Mouse (Mus musculus) heart, embryonic 15.5 days (tissue): ENCODE measurements around the gene Frmd8. TPM values are rescaled to one million over a fixed set of nuclear protein-coding genes. Genes with fewer than 3 reads are reported as not detected.

Experiments
- ATAC-seq: fragments of 200-750 bp; cut with Nextera tagmentation; replicated peaks from 2 replicates; pipeline ENCODE4 v1.8.0; 2017; ENCODE audit warnings: low read depth, moderate TSS enrichment; ENCODE audit not compliant: insufficient number of reproducible peaks, insufficient read depth, low FRiP score
- H3K27ac ChIP-seq: fragments of 300-500 bp; sonication (generic); 2 replicates; pipeline ENCODE4 v1.5.1; 2015; ENCODE audit warnings: mild to moderate bottlenecking, inconsistent platforms
- H3K27me3 ChIP-seq: fragments of 300-500 bp; sonication (generic); 2 replicates; pipeline ENCODE4 v1.6.1; 2015; ENCODE audit warnings: inconsistent platforms
- H3K36me3 ChIP-seq: fragments of 300-500 bp; sonication (generic); 2 replicates; pipeline ENCODE4 v1.6.1; 2015; ENCODE audit warnings: mild to moderate bottlenecking, inconsistent platforms
- H3K4me1 ChIP-seq: fragments of 300-500 bp; sonication (generic); replicated peaks from 2 replicates; pipeline ENCODE4 v1.6.1; 2015; ENCODE audit warnings: inconsistent platforms
- H3K4me2 ChIP-seq: fragments of 300-500 bp; sonication (generic); 2 replicates; pipeline ENCODE4 v1.6.1; 2015; ENCODE audit warnings: inconsistent platforms, mild to moderate bottlenecking, moderate library complexity
- H3K4me3 ChIP-seq: fragments of 300-500 bp; sonication (generic); 2 replicates; pipeline ENCODE4 v1.5.1; 2015; ENCODE audit warnings: mild to moderate bottlenecking, inconsistent platforms
- H3K9ac ChIP-seq: fragments of 300-500 bp; sonication (generic); 2 replicates; pipeline ENCODE4 v1.6.1; 2015; ENCODE audit warnings: mild to moderate bottlenecking, inconsistent platforms
- H3K9me3 ChIP-seq: fragments of 300-500 bp; sonication (generic); replicated peaks from 2 replicates; pipeline ENCODE4 v1.6.1; 2016; ENCODE audit warnings: inconsistent platforms
- WGBS: fragments of 180-500 bp; shearing (Covaris S2); methylation state at CpG from one replicate; pipeline ENCODE4 v1.1.7; 2015; ENCODE audit warnings: mixed read lengths; 5-methylcytosine and 5-hydroxymethylcytosine counted together
- polyA plus RNA-seq: library from polyadenylated mRNA; unstranded; fragments of >200 nt; fragmentation: Nextera tagmentation; extraction: Ambion mirVana; gene quantifications from 2 replicates; pipeline ENCODE4 v1.2.1, GENCODE M21; 2015

The Frmd8 gene
- polyA plus RNA-seq, 1 experiment from 2014 or later = 25.1 TPM

- no peak overlapping the region for H3K4me3 ChIP-seq
- 65% methylated on average over 4 of the region's 4 CpGs for WGBS
- H3K4me1 ChIP-seq = peaks cover 74% of the 10 kb centered on the region
Measured at GRCm38 (mm10) chr19:5841389-5841946, 33.6 kb downstream of the Frmd8 start.

GRCm38 (mm10) chr19:5840890-5841388, 34.1 kb downstream of the Frmd8 start:
- peak overlapping the region; percentile 16 for H3K4me2 ChIP-seq
- H3K27ac ChIP-seq = peak overlapping the region; percentile 38
- WGBS = 87% methylated on average over 9 of the region's 9 CpGs
- no peak overlapping the region for H3K4me3 ChIP-seq
- H3K4me1 ChIP-seq = peaks cover 72% of the 10 kb centered on the region
- no peaks in the 10 kb centered on the region for H3K9me3 ChIP-seq
- ATAC-seq = no peak
- no peaks in the 10 kb centered on the region for H3K36me3 ChIP-seq
- no peaks in the 10 kb centered on the region for H3K27me3 ChIP-seq
- H3K9ac ChIP-seq = no peak overlapping the region

More at GRCm38 (mm10) chr19:5841389-5841946, 33.6 kb downstream of the Frmd8 start:
- Histone ChIP-seq H3K4me2 (peak overlapping the region; percentile 16), H3K27ac (no peak overlapping the region), H3K27me3 (no peaks in the 10 kb centered on the region), H3K36me3 (no peaks in the 10 kb centered on the region), H3K9me3 (no peaks in the 10 kb centered on the region), H3K9ac (no peak overlapping the region)
- no peak for ATAC-seq

GRCm38 (mm10) chr19:5840086-5840889, 34.8 kb downstream of the Frmd8 start:
- Histone ChIP-seq H3K9me3 (no peaks in the 10 kb centered on the region), H3K27me3 (no peaks in the 10 kb centered on the region), H3K9ac (no peak overlapping the region), H3K4me1 (peaks cover 70% of the 10 kb centered on the region), H3K27ac (peak overlapping the region; percentile 38), H3K36me3 (no peaks in the 10 kb centered on the region), H3K4me2 (peak overlapping the region; percentile 16; the same call in 1 of the 2 replicates), H3K4me3 (no peak overlapping the region)
- WGBS = 64% methylated on average over 18 of the region's 18 CpGs
- no peak for ATAC-seq

- no peaks in the 10 kb centered on the region for H3K27me3 ChIP-seq
- H3K4me1 ChIP-seq = peaks cover 62% of the 10 kb centered on the region
- no peak overlapping the region for H3K4me3 ChIP-seq
- no peak overlapping the region for H3K9ac ChIP-seq
- H3K27ac ChIP-seq = no peak overlapping the region; the same call in 1 of the 2 replicates
- no peak for ATAC-seq
- no peaks in the 10 kb centered on the region for H3K9me3 ChIP-seq
- H3K36me3 ChIP-seq = no peaks in the 10 kb centered on the region
- 75% methylated on average over 14 of the region's 14 CpGs for WGBS
- H3K4me2 ChIP-seq = no peak overlapping the region
Measured at GRCm38 (mm10) chr19:5839317-5840085, 35.6 kb downstream of the Frmd8 start.

DNA sequence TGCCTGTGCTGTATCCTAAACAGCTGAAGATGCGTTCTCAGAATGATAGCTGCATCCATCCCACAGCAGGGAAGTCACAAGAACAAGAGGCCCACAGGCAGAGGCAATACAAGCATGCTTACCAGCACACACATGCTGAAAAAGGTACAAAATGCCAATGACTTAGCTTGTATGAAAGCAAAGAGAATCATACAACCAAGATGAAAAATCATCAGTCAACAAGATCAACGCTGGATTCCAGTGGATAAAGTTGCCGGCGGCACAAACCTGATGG, 36.2 kb downstream of the Frmd8 start:
- Histone ChIP-seq H3K9me3 (no peaks in the 10 kb centered on the region), H3K4me1 (peaks cover 56% of the 10 kb centered on the region), H3K4me3 (no peak overlapping the region), H3K27ac (no peak overlapping the region), H3K27me3 (no peaks in the 10 kb centered on the region), H3K36me3 (no peaks in the 10 kb centered on the region), H3K9ac (no peak overlapping the region), H3K4me2 (no peak overlapping the region)
- no peak for ATAC-seq
- WGBS = 88% methylated on average over 4 of the region's 4 CpGs

- H3K36me3 ChIP-seq = no peaks in the 10 kb centered on the region
- H3K27ac ChIP-seq = peak overlapping the region; percentile 76; the same call in 1 of the 2 replicates
- H3K4me3 ChIP-seq = no peak overlapping the region
- H3K4me2 ChIP-seq = no peak overlapping the region
- 79% methylated on average over 12 of the region's 12 CpGs for WGBS
- no peak overlapping the region for H3K9ac ChIP-seq
- no peaks in the 10 kb centered on the region for H3K9me3 ChIP-seq
- H3K4me1 ChIP-seq = peaks cover 52% of the 10 kb centered on the region
- H3K27me3 ChIP-seq = no peaks in the 10 kb centered on the region
- ATAC-seq = no peak
Measured at GRCm38 (mm10) chr19:5838136-5838891, 36.8 kb downstream of the Frmd8 start.

DNA sequence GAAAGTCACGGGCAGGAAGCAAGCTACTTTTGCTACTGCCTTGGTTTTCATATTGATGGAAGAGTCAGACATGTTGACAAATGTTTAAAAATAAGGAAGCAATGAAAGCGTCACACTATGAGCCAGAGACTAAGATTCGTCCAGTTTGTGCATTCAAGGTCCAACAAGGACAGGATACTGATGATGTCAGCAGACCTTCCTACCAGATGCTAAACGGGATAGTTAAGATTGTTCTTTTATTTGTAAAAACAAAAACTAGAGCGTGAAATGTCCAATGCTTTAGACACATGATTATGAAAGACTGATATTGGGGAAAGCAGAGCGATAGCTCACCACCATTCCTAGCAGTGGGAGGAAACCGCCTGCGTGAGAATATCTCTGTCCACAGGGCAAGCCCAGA, 37.5 kb downstream of the Frmd8 start:
- WGBS = 58% methylated on average over 8 of the region's 8 CpGs
- peaks cover 49% of the 10 kb centered on the region for H3K4me1 ChIP-seq

GRCm38 (mm10) chr19:5836941-5837572, 38.0 kb downstream of the Frmd8 start:
- WGBS = 52% methylated on average over 10 of the region's 10 CpGs
- Histone ChIP-seq H3K4me3 (no peak overlapping the region), H3K9ac (no peak overlapping the region), H3K36me3 (no peaks in the 10 kb centered on the region), H3K4me2 (no peak overlapping the region), H3K27me3 (no peaks in the 10 kb centered on the region), H3K27ac (peak overlapping the region; percentile 76), H3K9me3 (no peaks in the 10 kb centered on the region), H3K4me1 (peaks cover 48% of the 10 kb centered on the region)
- no peak for ATAC-seq

More for the DNA sequence above, 37.5 kb downstream of the Frmd8 start:
- Histone ChIP-seq H3K27me3 (no peaks in the 10 kb centered on the region), H3K9me3 (no peaks in the 10 kb centered on the region), H3K36me3 (no peaks in the 10 kb centered on the region), H3K9ac (no peak overlapping the region), H3K27ac (peak overlapping the region; percentile 76), H3K4me2 (no peak overlapping the region), H3K4me3 (no peak overlapping the region)
- ATAC-seq = no peak

DNA sequence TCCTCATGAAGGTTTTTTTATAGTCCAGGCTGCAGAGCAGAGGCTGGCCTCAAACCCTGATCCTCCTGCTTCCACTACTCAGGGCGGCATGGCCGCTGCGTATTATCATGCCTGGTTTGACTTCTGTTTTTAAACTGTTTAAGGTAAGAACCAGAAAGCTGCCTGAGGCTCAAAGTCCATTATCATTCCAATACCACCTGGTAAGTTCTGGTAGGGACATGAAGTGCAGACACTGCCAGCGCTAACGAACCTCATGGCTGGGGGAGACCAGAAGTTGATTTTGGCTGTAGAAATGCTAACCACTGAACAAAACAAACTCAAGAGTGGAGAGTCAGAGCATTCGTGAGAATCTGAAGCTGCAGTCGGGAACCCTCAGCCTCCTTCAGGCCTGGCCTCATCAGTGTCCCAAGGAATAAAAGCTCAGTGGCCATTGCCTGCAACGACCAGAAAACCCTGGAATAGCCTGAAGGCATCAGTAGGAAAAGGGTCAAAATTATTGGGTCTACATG, 39.1 kb downstream of the Frmd8 start:
- no peaks in the 10 kb centered on the region for H3K9me3 ChIP-seq
- peaks cover 39% of the 10 kb centered on the region for H3K4me1 ChIP-seq
- WGBS = 85% methylated on average over 8 of the region's 8 CpGs

DNA sequence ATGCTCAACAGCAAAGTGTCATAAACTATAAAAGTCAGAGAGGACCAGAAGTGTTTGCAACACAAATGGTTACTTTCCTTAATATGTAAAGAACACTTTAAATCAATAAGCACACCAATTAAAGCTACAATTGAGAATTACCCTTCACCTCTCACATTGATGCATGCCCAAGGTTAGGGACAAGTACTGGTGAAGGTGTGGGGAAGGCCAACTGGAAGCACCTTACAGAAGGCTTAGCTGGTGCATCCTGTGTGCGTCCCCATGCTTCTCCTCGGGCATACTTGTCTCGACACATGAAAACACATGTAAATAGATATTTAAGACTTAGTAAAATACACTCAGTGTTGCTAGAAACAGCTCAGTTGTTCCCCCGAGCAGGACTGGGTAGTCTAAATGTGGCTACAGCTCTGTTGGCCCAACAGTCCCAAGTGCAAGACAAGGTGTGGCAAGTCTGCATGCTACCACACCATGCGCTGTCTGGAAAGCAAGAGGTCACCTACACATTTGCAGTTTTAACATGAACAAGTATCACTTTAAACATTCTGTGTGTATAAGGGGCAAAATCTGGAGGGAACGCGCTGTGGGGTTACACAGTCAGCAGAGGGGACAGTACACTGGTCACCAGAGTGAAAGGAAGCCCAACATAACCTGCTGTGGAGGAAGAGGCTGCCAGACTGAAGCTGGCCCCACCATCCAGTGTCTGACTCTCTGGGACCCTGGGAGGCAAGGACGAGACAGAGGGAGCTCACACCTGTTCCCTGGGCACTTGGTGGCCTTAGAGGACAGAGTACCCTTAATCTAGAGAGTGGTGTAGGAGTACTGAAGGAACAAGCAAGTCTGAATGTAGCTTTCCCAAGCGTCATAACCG, 39.8 kb downstream of the Frmd8 start:
- 88% methylated on average over 10 of the region's 10 CpGs for WGBS
- Histone ChIP-seq H3K27ac (no peak overlapping the region), H3K27me3 (no peaks in the 10 kb centered on the region), H3K9ac (no peak overlapping the region), H3K4me2 (no peak overlapping the region), H3K4me1 (peaks cover 32% of the 10 kb centered on the region), H3K4me3 (no peak overlapping the region), H3K36me3 (no peaks in the 10 kb centered on the region), H3K9me3 (no peaks in the 10 kb centered on the region)
- ATAC-seq = no peak

More for the DNA sequence above, 39.1 kb downstream of the Frmd8 start:
- no peak overlapping the region for H3K27ac ChIP-seq
- no peak overlapping the region for H3K9ac ChIP-seq
- no peak for ATAC-seq
- no peak overlapping the region for H3K4me2 ChIP-seq
- H3K36me3 ChIP-seq = no peaks in the 10 kb centered on the region
- H3K4me3 ChIP-seq = no peak overlapping the region
- no peaks in the 10 kb centered on the region for H3K27me3 ChIP-seq
